Mouse (Mus musculus) CD8-positive naive resting alpha-beta T cell, adult 2 months (primary cell): ENCODE measurements around the gene Gmds.

Source experiments
- DNase-seq, 2 experiments: peaks; one replicate each; pipeline ENCODE4 v3.0.0; 2022; ENCODE audit warnings: low read depth in 2 of 2, low spot score in 2 of 2

The Gmds gene

GRCm38 (mm10) chr13:32165581-32165980, 173.0 kb downstream of the Gmds start:
- no peak for DNase-seq

DNA sequence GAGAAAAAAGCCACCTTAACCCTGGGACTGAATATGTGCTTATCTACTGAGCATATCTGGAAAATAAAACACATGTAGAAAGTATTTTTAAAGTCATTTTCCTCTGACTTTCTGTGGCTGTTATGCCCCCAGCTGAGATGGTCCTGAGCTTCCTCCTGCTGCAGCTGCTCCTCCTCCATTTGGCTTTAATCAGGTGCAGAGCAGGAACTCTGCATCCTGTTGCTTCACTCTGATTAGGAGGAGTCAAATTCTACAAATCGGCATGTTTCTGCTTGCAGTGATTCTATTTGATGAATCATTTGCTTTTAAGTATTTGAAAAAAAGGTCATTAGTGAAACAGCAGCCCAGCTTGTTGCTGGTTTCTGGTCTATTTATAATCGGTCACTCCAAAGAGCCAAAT, 177.0 kb downstream of the Gmds start:
- no peak for DNase-seq

- DNase-seq, result no peak
These were observed 180.3 kb downstream of the Gmds start for GRCm38 (mm10) chr13:32158240-32158639.

DNA sequence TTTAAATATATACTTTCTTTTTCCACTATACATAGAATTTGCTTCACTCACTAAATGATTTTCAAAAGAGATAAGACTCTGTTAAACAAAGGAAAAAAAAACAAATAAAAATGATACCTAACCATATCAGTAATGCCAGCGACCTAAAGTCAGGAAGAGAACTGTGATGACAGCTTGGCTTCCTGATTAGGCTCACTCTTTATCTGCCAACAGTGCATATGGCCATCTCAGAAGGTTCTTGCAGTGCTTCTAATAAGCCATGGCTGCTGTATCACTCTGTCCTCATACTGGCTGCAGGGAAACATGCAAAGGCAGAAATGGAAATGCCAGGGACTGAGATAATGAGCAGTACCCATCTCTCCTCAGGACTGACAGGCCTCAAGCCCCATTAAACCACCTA, 192.6 kb downstream of the Gmds start:
- DNase-seq, result no peak

DNA sequence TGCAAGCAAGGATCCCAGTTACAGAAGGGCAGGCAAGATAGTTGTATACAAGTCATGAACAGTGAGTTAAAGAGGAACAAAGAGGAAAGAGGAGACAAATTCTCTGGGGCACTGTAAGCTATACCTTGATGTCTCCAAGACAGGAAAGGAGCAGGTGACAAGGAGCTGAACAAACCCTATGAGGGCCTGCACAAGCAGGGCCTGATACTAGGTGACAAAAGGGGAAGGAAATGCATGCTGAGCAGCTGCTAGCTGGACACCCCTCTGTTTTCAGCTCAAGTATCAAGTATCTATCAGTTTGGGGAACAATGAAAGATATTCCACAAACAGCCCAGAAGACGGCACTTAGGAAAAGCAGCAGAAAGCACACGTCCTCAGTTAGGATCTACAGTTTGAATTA, 193.4 kb downstream of the Gmds start:
- no peak for DNase-seq

GRCm38 (mm10) chr13:32143651-32144050, 194.9 kb downstream of the Gmds start:
- no peak for DNase-seq

GRCm38 (mm10) chr13:32134663-32135273, 203.8 kb downstream of the Gmds start:
- no peak for DNase-seq

- no peak for DNase-seq
These were observed 208.6 kb downstream of the Gmds start for GRCm38 (mm10) chr13:32129970-32130369.

GRCm38 (mm10) chr13:32118386-32118785, 220.2 kb downstream of the Gmds start:
- no peak for DNase-seq

GRCm38 (mm10) chr13:32115468-32115867, 223.1 kb downstream of the Gmds start:
- no peak for DNase-seq

DNA sequence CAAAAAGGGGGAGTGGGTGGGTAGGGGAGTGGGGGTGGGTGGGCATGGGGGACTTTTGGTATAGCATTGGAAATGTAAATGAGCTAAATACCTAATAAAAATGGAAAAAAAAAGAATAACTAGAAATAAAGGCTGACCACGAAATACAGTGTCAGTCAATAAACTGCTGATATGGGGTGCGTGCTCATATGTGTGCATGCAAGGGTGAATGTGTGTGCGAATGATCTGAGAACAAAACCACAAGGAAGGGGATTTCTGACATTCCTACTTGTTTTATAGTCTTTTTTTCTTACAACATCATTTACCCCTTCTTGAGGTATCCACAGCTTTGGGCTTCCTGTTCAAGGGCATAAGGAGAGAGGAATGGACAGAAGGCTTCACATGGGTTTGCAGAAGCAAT, 224.7 kb downstream of the Gmds start:
- no peak for DNase-seq

DNA sequence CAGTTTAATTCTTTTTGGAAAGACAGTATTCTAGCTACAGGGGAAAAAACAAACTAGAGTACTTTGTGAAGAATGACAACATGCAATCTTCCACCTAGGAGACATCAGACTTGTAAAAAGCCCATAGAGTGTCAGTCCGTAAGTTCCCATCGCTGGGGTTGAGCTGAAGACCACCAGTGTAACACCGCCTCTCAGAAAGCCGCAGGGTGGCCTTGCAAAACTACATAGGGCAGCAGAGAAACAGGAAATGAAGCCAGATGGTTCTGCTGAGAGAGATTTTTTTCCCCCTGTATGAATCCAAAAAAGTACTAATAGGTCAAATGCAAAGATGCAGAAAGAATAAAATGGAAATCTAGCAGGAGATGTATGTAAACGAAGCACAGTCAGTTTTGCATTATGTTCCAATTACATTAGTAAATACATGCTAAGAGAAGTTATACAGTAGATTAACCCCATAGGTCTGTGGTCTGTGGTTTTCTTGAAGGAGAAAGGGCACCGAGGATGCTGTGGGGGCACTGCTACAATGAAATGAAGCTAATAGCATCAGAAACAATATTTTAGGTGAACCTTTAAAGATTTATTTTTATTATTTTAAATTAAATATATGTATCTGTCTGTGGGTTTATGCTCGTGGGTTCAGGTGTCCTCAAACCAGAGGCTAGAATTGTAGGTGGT, 250.1 kb downstream of the Gmds start:
- no peak for DNase-seq

GRCm38 (mm10) chr13:32080520-32081249, 257.9 kb downstream of the Gmds start:
- DNase-seq, result no peak

- no peak for DNase-seq
These were observed 264.9 kb downstream of the Gmds start for GRCm38 (mm10) chr13:32073630-32074029.

DNA sequence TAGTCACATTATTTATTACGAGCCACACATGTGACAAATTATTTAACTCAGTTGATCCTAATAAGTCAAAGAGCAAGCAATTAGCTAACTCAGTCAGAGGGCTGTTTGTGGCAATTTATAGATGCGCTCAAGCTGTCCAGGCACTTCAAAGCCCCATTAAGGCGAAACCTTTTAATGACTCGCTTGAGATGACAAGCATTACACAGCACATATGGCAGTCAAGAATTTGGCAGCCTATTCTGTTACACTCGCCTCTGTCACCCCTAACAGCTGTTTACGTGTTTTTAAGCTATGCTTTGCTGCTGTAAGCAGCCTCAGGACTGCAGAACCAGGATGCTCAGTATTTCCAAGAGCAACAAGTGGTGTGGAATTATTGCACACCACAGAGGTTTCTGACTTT, 283.2 kb downstream of the Gmds start:
- no peak for DNase-seq

DNA sequence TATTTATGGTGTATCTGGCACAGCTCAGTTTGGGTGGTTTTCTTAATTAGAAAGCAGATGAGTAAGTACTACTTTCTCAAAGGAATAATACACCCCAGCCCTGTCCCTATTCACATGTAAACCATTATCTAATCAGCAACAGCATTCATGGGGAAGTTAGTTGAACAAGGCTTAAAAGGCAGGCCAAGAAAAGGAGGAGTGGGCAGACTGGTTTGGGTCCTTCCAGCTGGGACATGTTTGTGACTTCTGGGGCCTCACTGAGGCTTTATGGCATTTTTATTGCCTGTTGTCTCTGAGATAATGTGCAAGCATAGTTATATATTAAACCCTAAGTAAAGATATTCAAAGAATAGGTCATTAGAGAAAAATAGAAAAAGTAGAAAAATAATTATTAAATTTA, 285.0 kb downstream of the Gmds start:
- DNase-seq, result no peak

DNA sequence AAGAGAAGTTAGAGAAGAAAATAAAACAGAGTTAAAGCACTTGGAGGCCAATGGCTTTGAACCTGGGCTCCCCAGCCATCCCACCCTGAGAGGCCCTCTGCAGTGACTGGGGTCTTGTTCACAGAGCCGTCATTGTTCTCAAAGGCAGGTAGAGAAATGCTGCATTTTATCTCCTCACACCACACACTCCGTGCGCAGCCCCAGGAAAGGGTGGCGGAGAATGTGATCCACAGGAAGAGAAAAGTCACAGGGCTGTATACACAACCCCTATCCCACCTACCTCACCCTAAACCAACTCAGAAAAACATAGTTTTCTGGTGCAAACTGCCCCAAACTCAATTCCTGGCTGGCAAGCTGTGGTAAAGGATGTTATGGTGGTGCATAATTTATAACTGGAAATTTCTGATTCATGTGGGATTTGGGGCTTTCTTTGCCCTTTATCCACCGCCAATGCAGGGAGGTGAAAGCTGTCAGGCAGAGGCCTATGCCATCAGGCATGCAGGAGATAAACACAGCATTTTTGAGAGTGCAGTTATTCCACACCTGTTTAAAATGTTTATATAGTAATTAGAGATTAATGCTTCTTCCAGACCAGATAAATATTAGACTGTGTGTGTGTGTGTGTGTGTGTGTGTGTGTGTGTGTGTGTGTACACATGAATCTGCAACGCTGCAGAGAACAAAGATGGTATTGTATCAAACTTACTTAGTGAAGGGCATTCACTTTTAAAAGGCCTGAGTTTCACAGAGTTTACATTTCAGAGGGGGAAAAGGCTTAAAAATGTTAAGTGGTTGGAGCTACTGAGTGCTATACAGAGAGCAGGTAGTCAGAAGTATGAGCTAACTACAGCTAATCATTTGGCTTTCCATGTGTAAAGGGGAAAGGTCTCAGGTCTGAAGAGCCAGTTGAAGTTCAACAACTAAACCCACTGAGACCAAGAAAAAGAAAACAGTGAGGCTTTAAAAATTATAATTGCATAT, 290.3 kb downstream of the Gmds start:
- DNase-seq, result no peak

- DNase-seq, result no peak
These were observed 291.6 kb downstream of the Gmds start for GRCm38 (mm10) chr13:32046961-32047360.

DNA sequence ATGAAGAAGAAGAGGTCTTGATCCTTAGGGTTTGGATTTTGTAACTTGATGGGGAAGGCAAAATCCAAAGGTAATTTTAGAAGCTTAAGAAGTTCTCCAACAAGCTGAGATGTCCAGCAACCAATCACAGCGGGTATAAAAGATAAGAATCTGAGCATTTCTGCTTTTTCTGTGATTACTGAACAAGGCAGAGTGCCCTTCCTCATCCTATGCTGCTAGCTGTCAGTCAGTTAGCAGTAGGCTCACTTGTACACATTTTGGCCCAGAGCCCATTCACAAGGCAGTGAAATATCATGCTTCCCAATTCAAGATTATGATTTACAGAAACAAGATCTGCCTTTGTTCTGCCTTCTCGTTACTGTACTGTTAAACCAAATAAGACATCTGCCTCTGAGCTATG, 295.8 kb downstream of the Gmds start:
- DNase-seq, result no peak

DNA sequence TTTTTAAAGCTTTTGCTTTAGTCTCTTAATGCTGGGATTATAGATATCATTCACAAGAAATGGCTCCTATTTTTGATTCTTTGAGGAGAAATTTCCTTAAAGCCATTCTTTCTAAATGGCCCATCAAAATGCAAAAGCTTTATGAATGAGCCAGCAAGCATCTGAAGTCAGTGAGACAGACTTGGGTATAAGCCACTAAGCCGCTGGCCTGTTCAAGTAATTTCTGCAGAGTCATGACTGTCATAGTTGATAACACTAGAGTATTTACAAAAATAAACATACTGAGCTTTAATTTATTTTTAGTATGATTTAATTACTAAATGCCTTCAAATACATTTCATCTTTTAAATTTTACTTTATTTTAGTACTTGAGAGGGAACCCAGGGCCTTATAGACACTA, 297.7 kb downstream of the Gmds start:
- DNase-seq, result no peak

- DNase-seq, result no peak
These were observed 301.6 kb downstream of the Gmds start for GRCm38 (mm10) chr13:32036902-32037301.
